Mouse (Mus musculus) kidney, embryonic 16.5 days (tissue): ENCODE measurements at regions not wholly inside any gene's neighbourhood (a gene's known extent, or its start where the extent isn't known, plus 50 kb on each side); places are given as distances from the start of the nearest gene placed in this dataset.
A peak's percentile ranks its signal among the peaks of the same experiment; 100 is the strongest.

Source experiments
- ATAC-seq: fragments of 200-750 bp; cut with Nextera tagmentation; 2 replicates; pipeline ENCODE4 v1.8.0; 2017; ENCODE audit warnings: moderate TSS enrichment; ENCODE audit not compliant: low FRiP score, low TSS enrichment
- H3K27ac ChIP-seq: fragments of 300-500 bp; sonication (generic); 2 replicates; pipeline ENCODE4 v1.5.1; 2014; ENCODE audit warnings: low read length
- H3K27me3 ChIP-seq: fragments of 300-500 bp; sonication (generic); 2 replicates; pipeline ENCODE4 v1.6.1; 2014; ENCODE audit warnings: low read length, control low read depth, mixed read lengths; ENCODE audit not compliant: insufficient read depth
- H3K36me3 ChIP-seq: fragments of 300-500 bp; sonication (generic); 2 replicates; pipeline ENCODE4 v1.6.1; 2014; ENCODE audit warnings: low read length, control low read depth, mixed read lengths; ENCODE audit not compliant: insufficient read depth
- H3K4me1 ChIP-seq: fragments of 300-500 bp; sonication (generic); 2 replicates; pipeline ENCODE4 v1.6.1; 2014; ENCODE audit warnings: low read length, control low read depth, mixed read lengths; ENCODE audit not compliant: insufficient read depth
- H3K4me2 ChIP-seq: fragments of 300-500 bp; sonication (generic); replicated peaks from 2 replicates; pipeline ENCODE4 v1.6.1; 2014; ENCODE audit warnings: low read depth, low read length
- H3K4me3 ChIP-seq: fragments of 300-500 bp; sonication (generic); 2 replicates; pipeline ENCODE4 v1.5.1; 2014; ENCODE audit warnings: mild to moderate bottlenecking, low read length
- H3K9ac ChIP-seq: fragments of 300-500 bp; sonication (generic); replicated peaks from 2 replicates; pipeline ENCODE4 v1.6.1; 2014; ENCODE audit warnings: low read length
- H3K9me3 ChIP-seq: fragments of 300-500 bp; sonication (generic); 2 replicates; pipeline ENCODE4 v1.6.1; 2016; ENCODE audit warnings: low read length, control low read depth
- WGBS: fragments of 180-500 bp; shearing (Covaris S2); extraction: QIAGEN DNeasy Blood & Tissue Kit; methylation state at CpG from one replicate; pipeline ENCODE4 v1.1.7; 2014; 5-methylcytosine and 5-hydroxymethylcytosine counted together

- Histone ChIP-seq H3K27me3 (no peaks in the 10 kb centered on the region), H3K4me1 (peaks cover 38% of the 10 kb centered on the region), H3K9ac (no peak overlapping the region), H3K9me3 (peaks cover 11% of the 10 kb centered on the region), H3K27ac (no peak overlapping the region), H3K36me3 (no peaks in the 10 kb centered on the region), H3K4me3 (no peak overlapping the region), H3K4me2 (no peak overlapping the region)
- ATAC-seq, result no peak
- 86% methylated on average over 3 of the region's 3 CpGs for WGBS
These were observed 284.3 kb downstream of the Gm11361 start for GRCm38 (mm10) chr13:28541607-28542006.

DNA sequence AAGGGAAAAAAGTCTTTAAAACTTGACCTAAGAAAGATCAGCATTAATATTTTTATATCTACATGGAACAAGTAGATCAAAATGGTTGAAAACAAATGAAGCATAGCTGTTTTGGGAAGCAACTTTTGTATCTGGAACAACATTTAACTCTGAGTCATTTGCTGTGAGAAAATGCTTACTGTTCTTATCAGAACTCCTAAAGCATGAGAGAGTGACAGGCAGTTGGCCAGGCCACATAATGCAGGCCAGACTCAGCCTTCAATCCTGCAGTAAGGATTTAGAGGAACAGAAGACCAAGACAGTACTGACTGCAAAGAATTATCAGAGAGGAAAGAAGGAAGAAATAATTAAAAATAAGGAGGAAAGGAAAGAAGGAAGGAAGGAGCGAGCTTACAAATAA lies 275.8 kb downstream of the Gm11361 start:
- H3K36me3 ChIP-seq, result peaks cover 7% of the 10 kb centered on the region; the same call in 1 of the 2 replicates
- WGBS, result 84% methylated on average over 1 of the region's 1 CpGs
- H3K4me2 ChIP-seq, result no peak overlapping the region
- H3K27ac ChIP-seq, result no peak overlapping the region
- H3K4me3 ChIP-seq, result no peak overlapping the region
- ATAC-seq, result no peak
- H3K4me1 ChIP-seq, result peaks cover 16% of the 10 kb centered on the region
- H3K27me3 ChIP-seq, result no peaks in the 10 kb centered on the region
- H3K9me3 ChIP-seq, result peaks cover 8% of the 10 kb centered on the region
- no peak overlapping the region for H3K9ac ChIP-seq

GRCm38 (mm10) chr13:28532278-28532677 lies 274.9 kb downstream of the Gm11361 start:
- peaks cover 6% of the 10 kb centered on the region for H3K9me3 ChIP-seq
- H3K4me1 ChIP-seq, result peaks cover 16% of the 10 kb centered on the region
- H3K9ac ChIP-seq, result no peak overlapping the region
- H3K27ac ChIP-seq, result peak overlapping the region; percentile 83
- ATAC-seq, result peak; percentile 85
- H3K4me2 ChIP-seq, result no peak overlapping the region; the same call in 1 of the 2 replicates
- 46% methylated on average over 3 of the region's 3 CpGs for WGBS
- no peak overlapping the region for H3K4me3 ChIP-seq
- no peaks in the 10 kb centered on the region for H3K27me3 ChIP-seq
- peaks cover 7% of the 10 kb centered on the region; the same call in 1 of the 2 replicates for H3K36me3 ChIP-seq

DNA sequence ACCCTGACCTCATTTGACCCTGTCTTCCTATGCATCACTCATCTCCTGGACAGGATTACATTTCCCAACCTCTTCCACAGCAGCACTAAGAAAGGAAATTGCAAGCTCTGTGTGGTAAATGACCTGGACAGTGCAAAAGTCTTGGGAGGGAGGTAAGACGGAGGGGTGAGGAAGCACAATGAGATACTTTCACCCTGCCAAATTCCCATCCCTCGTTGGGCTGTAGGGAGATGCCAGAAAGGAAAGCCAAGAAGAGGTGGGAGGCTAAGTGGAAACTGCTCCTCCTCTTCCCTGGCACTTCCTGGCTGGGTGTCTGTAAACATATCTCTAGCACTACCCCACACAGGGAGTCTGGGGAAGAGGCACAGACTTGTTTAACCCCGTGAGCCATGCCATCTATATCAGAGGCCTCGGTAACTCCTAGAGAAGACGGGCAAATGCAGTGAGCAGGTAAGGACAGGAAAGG lies 274.2 kb downstream of the Gm11361 start:
- no peaks in the 10 kb centered on the region for H3K27me3 ChIP-seq
- 48% methylated on average over 5 of the region's 5 CpGs for WGBS
- peaks cover 6% of the 10 kb centered on the region for H3K9me3 ChIP-seq
- H3K36me3 ChIP-seq, result peaks cover 7% of the 10 kb centered on the region; the same call in 1 of the 2 replicates
- peaks cover 16% of the 10 kb centered on the region for H3K4me1 ChIP-seq
- H3K9ac ChIP-seq, result no peak overlapping the region
- no peak overlapping the region for H3K4me3 ChIP-seq
- no peak overlapping the region for H3K4me2 ChIP-seq
- peak overlapping the region; percentile 83; the same call in 1 of the 2 replicates for H3K27ac ChIP-seq
- peak; percentile 50; the same call in 1 of the 2 replicates for ATAC-seq

DNA sequence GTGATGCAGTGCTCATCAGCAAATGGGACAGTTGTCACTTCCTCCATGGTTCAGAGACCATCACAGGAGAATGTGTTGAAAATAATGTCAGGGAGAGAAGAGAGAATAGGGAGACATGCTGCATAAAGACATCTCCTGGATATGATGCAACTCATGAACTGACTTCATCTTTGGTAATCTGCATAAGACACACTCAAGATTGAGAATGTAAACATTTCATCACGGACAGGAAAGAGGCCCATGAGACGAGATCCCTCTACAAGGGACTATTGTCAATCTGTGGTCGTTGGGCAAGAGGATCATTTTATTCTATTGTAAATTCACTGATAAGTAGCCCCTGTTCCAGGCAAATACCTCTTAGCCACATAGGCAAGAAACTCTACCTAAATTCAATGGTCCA lies 273.6 kb downstream of the Gm11361 start:
- Histone ChIP-seq H3K27me3 (no peaks in the 10 kb centered on the region), H3K4me1 (peaks cover 16% of the 10 kb centered on the region), H3K27ac (no peak overlapping the region), H3K4me3 (no peak overlapping the region), H3K9ac (no peak overlapping the region), H3K9me3 (peaks cover 6% of the 10 kb centered on the region), H3K36me3 (peaks cover 7% of the 10 kb centered on the region; the same call in 1 of the 2 replicates), H3K4me2 (no peak overlapping the region)
- ATAC-seq, result no peak
- WGBS, result 85% methylated on average over 3 of the region's 3 CpGs

DNA sequence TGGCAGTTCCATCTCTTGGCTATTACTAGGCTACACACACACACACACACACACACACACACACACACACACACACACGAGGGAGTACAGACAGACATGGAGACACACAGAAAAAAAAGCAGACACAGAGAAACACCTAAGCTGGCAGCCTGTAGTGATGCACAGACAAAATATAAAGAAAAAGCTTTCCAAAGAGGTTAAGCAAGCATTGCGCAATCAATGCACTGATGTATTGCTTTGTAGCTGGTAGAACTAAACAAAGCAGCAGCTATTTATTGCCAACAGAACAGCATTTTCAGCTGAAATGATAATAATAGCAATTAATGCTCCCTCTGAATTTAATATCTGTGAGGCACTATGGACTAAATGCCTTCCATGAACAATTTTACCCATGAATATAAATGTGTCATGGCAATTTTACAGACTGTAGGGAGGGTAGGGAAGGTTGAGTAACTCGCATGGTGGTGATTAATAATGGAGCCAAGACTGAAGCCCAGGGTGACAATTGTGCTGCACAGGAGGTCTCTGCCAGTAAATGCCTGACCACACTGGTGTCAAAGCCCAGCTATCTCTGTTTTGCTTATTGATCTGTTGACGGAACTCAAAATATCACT lies 271.7 kb downstream of the Gm11361 start:
- H3K36me3 ChIP-seq, result peaks cover 7% of the 10 kb centered on the region; the same call in 1 of the 2 replicates
- H3K4me1 ChIP-seq, result peaks cover 16% of the 10 kb centered on the region
- H3K27ac ChIP-seq, result no peak overlapping the region
- peaks cover 6% of the 10 kb centered on the region for H3K9me3 ChIP-seq
- no peaks in the 10 kb centered on the region for H3K27me3 ChIP-seq
- H3K4me2 ChIP-seq, result no peak overlapping the region
- H3K4me3 ChIP-seq, result no peak overlapping the region
- H3K9ac ChIP-seq, result no peak overlapping the region
- no peak for ATAC-seq
- 86% methylated on average over 4 of the region's 4 CpGs for WGBS

- Histone ChIP-seq H3K27ac (no peak overlapping the region), H3K4me2 (no peak overlapping the region), H3K27me3 (no peaks in the 10 kb centered on the region), H3K4me1 (peaks cover 16% of the 10 kb centered on the region), H3K4me3 (no peak overlapping the region), H3K9ac (no peak overlapping the region), H3K9me3 (peaks cover 6% of the 10 kb centered on the region), H3K36me3 (peaks cover 7% of the 10 kb centered on the region; the same call in 1 of the 2 replicates)
- no peak for ATAC-seq
- WGBS, result 97% methylated on average over 1 of the region's 1 CpGs
These were observed 269.0 kb downstream of the Gm11361 start for GRCm38 (mm10) chr13:28526299-28526698.

DNA sequence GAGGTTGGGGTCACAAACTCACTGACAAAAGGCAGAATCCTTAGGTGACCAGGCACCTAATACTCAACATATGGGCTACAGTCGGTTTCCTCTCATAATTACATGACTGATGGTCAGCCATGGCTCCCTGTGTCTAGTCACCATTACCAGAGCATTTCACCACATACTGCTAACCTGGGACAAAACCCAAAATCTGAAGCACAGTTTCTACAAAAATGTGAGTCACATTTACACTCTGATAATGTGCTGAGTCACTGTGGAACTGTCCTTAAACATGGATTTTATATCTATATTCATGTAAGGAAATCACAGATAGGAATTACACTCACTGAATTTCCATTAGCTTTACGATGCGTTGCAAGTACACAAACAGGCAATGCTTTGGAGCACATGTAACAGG lies 267.1 kb downstream of the Gm11361 start:
- WGBS, result 92% methylated on average over 3 of the region's 3 CpGs
- H3K9me3 ChIP-seq, result no peaks in the 10 kb centered on the region
- H3K4me2 ChIP-seq, result no peak overlapping the region
- no peak overlapping the region for H3K27ac ChIP-seq
- no peaks in the 10 kb centered on the region for H3K27me3 ChIP-seq
- H3K9ac ChIP-seq, result no peak overlapping the region
- H3K36me3 ChIP-seq, result no peaks in the 10 kb centered on the region
- peaks cover 22% of the 10 kb centered on the region for H3K4me1 ChIP-seq
- ATAC-seq, result no peak
- no peak overlapping the region for H3K4me3 ChIP-seq

- no peaks in the 10 kb centered on the region for H3K27me3 ChIP-seq
- H3K9me3 ChIP-seq, result no peaks in the 10 kb centered on the region
- 47% methylated on average over 1 of the region's 1 CpGs for WGBS
- no peaks in the 10 kb centered on the region for H3K36me3 ChIP-seq
- H3K4me1 ChIP-seq, result peaks cover 26% of the 10 kb centered on the region
- no peak overlapping the region for H3K4me2 ChIP-seq
- ATAC-seq, result no peak
- no peak overlapping the region for H3K27ac ChIP-seq
- no peak overlapping the region for H3K4me3 ChIP-seq
- no peak overlapping the region for H3K9ac ChIP-seq
These were observed 262.8 kb downstream of the Gm11361 start for GRCm38 (mm10) chr13:28520127-28520482.

DNA sequence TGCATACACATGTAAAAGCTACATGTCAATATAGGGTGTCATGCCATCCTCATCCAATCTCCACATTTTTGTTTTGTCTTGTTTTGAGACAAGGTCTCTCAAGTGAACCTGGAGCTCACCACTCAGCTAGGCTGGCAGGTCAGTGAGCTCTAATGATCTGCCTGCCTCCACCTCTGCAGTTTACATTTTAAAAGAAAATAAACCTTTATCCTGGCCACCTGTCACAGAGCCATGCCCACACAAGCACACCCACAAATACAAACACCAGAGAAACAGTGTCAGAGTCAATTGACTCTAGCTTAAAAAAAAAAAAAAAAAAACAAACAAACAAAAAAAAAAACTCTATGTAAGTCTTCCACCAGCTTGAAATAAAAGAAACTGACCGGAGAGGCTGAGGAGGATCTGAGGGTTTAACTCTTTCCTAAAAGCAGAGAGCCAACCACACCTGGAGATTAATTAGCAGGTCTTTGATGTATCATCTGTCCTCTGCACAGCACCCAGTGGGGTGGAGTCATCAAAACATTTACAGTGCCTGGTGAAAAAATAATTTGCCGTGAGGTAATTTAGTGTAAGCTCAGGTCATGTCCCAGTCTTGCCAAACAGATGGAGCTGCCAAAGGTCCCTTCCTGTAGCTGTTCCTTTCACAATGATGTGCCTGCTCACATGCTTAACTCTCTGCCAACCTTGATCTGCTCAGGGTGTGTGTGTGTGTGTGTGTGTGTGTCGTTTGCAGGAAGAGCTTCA lies 262.2 kb downstream of the Gm11361 start:
- no peak for ATAC-seq
- Histone ChIP-seq H3K4me3 (no peak overlapping the region), H3K27me3 (no peaks in the 10 kb centered on the region), H3K27ac (no peak overlapping the region), H3K9me3 (no peaks in the 10 kb centered on the region), H3K4me1 (peaks cover 26% of the 10 kb centered on the region), H3K4me2 (no peak overlapping the region), H3K36me3 (no peaks in the 10 kb centered on the region), H3K9ac (no peak overlapping the region)
- 26% methylated on average over 3 of the region's 3 CpGs for WGBS
